Mouse (Mus musculus) embryonic stem cell, embryonic (primary cell): ENCODE data around the gene Naa80.

Experiments
- CTCF ChIA-PET, 4 experiments: fragments of 300-600 bp in 2 of 4; fragments of 350-600 bp in 2 of 4; sonication (Branson Sonifier 250); formaldehyde crosslinking; loops; one replicate each; lab custom pipeline; 2022; ENCODE audit warnings: inconsistent platforms in 2 of 4; lab: Charles Lee
- POLR2A ChIA-PET, 4 experiments: fragments of 300-600 bp in 2 of 4; fragments of 350-600 bp in 2 of 4; sonication (Branson Sonifier 250); formaldehyde crosslinking; loops; one replicate each; lab custom pipeline; 2022; ENCODE audit warnings: antibody characterized with exemption in 4 of 4, inconsistent platforms in 1 of 4; lab: Charles Lee

Gene Naa80

DNA sequence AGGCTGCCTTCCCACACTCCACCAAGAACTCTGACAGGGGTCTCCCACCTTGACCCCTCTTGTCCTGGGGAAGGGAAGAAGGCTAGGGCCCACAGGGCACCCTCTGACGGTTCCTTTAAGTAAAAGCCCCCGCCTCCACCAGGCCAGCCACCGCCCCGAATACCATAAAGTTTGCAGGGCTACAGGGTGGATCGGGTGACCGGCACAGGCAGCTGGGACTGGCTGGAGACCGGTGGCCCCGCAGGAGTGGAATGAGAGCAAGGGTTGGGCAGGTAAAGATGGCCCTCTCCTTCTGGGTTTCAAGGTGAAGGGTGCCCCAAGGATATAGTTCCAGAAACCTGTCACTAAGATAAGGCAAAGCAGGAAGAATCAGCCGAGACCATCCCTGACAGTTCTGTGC, 27.9 kb downstream of the Naa80 start:
- ChIA-PET POLR2A (interaction anchor here (0.7 to 4.6 kb wide), 20 partner anchors 8 to 397 kb away, joined by 3 to 18 read pairs (median 5); partner anchors contain the start of genes Gnai2 (in 2 of the 4), Ifrd2 (in 2 of the 4), Hyal3 (in 1 of the 4) and Tusc2 (in 1 of the 4)), CTCF (interaction anchor here (0.7 to 8.2 kb wide), 13 partner anchors 11 to 71 kb away, joined by 3 to 110 read pairs (median 5); no protein-coding TSS in a partner anchor)

DNA sequence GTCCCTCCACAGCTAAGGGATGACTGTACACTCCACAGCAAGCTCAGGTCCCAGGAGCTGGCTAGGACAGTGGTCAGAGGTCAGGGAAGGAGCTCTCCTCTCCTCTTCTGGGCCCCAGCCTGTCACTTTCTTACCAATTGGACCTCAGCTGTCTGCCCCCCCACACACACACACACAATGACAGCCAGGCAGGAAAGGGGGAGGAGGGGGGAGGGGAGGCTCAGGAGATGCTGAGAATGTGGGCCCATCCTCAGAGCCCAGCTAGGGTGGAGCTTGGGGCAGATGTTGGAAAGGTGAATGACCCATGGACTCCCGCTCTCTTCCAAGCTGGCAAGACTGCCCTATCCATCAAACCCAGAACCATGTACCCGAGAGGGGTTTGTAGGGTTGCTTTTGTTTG, 28.3 kb downstream of the Naa80 start:
- ChIA-PET POLR2A (interaction anchor here in 3 of 4 experiments (0.5 to 4.6 kb wide), 19 partner anchors 9 to 1402 kb away, joined by 3 to 18 read pairs (median 5); partner anchors contain the start of genes Gnai2 (in 2 of the 3), Ifrd2 (in 2 of the 3) and Tusc2 (in 1 of the 3)), CTCF (interaction anchor here (0.6 to 8.2 kb wide), 12 partner anchors 9 to 71 kb away, joined by 3 to 110 read pairs (median 5); no protein-coding TSS in a partner anchor)

DNA sequence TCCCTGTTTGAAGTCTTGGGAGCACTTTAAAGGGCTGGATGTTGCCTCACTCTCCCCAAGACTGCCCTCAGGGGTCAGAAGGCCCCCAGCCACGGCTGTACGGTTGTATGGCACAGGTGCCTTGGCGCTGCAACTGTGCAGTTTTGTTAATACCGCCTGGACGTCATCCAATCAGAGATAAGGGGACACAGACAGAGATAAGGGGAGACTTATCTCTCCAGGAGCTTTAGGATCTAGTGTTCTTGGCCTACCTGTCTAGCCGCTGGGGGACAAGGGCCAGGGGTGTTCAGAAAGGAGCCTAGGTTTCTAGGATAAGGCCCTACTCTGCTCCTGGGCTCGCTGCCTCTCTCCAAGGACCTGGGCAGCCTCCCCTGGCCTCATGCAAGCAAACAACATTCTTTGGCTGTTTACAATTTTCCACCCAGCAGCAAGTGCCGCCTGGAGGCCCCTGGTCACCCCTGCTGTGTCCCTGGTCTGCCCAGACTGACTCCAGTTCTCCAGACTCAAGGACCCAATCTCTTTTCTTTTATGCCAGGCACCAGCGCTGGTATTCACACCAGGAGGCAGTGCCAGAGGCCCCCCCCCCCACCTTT, 29.1 kb downstream of the Naa80 start:
- CTCF ChIA-PET = interaction anchor here in 3 of 4 experiments (0.5 to 8.2 kb wide), 12 partner anchors 8 to 132 kb away, joined by 3 to 110 read pairs (median 4); no protein-coding TSS in a partner anchor
- POLR2A ChIA-PET = interaction anchor here in 3 of 4 experiments (0.7 to 4.6 kb wide), 25 partner anchors 12 to 508 kb away, joined by 3 to 18 read pairs (median 3); partner anchors contain the start of genes Gnai2 (in 2 of the 3), Hyal1 (in 1 of the 3), Ifrd2 (in 1 of the 3) and Tusc2 (in 1 of the 3)

DNA sequence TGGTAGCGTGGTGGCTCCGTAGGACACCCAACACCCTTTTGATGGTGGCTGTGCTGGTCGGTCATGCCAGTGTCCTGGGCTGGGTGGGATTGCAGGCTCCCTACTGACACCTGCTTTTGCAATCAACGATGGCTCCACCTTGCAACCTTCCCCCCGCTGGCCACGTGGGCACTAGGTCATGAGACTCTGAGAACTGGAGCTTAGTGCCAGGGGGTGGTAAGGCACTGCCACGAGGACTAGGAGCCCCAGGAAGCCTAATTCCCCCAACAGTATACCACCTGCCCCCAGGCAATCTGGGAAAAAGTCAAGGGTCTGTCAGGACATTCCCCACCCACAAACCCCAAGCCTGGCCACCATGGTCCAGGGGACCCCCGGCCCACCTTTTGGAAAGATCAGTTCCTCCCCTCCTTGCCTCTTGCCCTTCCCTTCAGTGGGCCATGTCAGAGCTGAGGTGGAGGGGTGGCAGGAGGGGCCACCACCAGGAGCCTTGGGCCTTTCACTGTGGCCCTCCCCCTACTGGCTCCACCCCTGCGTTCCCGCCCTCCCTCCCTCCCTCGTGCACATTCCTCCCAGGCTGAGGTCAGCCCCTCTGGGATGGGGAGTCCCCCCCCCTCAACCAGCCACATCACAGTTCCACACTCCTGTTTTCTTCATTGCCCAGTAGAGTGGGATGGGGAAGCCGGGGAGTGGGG, 30.2 kb downstream of the Naa80 start, which contains the start of gene Sema3b:
Gene Sema3b, minus strand, starts transcription at position 489 of the 692 bp plus-strand sequence.
- ChIA-PET POLR2A (interaction anchor here in 3 of 4 experiments (0.7 to 4.8 kb wide), 24 partner anchors 9 to 506 kb away, joined by 3 to 82 read pairs (median 4); partner anchors contain the start of genes Hyal1 (in 2 of the 3), Ifrd2 (in 2 of the 3) and Gnai2 (in 1 of the 3)), CTCF (interaction anchor here in 3 of 4 experiments (0.6 to 9.0 kb wide), 17 partner anchors 8 to 146 kb away, joined by 3 to 161 read pairs (median 4); no protein-coding TSS in a partner anchor)

DNA sequence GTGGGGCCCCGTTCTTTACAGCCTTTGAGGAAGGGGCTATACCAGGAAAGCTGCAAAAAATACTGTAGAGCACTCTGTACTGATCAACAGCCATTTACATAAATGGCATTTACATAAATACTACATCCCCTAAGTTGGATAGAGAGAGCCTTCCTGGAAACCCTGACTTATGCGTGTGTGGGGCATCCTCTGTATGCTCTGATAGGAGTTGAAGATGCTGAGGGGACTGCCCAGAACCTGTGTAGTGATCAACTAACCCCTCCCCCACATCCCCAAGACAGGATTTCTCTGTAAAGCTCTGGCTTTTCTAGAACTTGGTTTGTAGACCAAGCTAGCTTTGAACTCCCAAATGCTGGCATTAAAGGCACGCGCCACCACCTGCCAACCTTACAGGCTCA, 30.7 kb downstream of the Naa80 start:
- POLR2A ChIA-PET = interaction anchor here in 3 of 4 experiments (0.7 to 4.8 kb wide), 20 partner anchors 9 to 106 kb away, joined by 3 to 82 read pairs (median 6); partner anchors contain the start of genes Hyal1 (in 2 of the 3), Ifrd2 (in 2 of the 3) and Gnai2 (in 1 of the 3)
- CTCF ChIA-PET = interaction anchor here in 3 of 4 experiments (0.6 to 9.0 kb wide), 17 partner anchors 8 to 146 kb away, joined by 3 to 161 read pairs (median 4); partner anchors contain the start of gene Gnai2 (in 1 of the 3)

DNA sequence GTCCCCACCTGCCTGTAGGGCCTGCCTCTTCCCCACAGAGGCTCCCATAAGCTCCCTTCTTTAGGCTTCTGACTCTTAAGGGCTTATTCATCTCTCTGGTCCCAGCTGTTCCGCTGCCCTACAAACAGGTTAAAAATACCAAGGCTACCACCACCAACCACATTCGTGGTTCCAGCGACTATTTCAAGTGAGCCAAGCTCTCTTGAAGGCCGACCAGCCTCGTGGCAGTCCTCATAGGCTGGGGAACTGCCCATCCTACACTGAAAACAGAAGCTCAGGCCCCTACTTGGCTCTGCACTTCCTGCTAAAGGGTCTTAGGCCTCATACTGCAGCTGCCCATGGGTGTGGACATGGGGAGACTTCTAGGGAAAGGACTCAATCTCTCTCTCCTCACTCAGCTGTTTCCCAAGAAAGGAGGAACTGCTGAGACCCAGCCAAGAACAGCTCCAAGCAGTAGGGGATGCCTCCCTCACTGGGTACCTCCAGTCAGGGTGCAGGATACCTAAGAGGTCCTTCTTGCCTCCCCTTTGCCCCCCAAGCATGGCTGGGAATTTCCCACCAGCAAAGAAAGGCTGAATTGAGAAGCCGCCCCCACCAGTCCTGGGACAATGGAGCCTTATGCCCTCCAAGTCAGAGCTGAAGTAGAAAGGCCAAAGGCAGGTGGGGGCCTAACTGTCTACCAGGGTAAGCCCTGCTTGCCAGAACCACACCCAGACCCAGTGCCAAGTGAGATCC, 32.9 kb downstream of the Naa80 start:
- ChIA-PET CTCF (interaction anchor here (0.6 to 9.0 kb wide), 35 partner anchors 9 to 968 kb away, joined by 3 to 161 read pairs (median 7); partner anchors contain the start of genes Gnai2 (in 2 of the 4), Cyb561d2 (in 1 of the 4), Hyal2 (in 1 of the 4) and Nprl2 (in 1 of the 4)), POLR2A (interaction anchor here in 3 of 4 experiments (0.5 to 4.8 kb wide), 61 partner anchors 9 to 381 kb away, joined by 3 to 93 read pairs (median 8); partner anchors contain the start of genes Gnai2 (in 3 of the 3), Cyb561d2 (in 2 of the 3), Hyal3 (in 2 of the 3) and Ifrd2 (in 2 of the 3))

DNA sequence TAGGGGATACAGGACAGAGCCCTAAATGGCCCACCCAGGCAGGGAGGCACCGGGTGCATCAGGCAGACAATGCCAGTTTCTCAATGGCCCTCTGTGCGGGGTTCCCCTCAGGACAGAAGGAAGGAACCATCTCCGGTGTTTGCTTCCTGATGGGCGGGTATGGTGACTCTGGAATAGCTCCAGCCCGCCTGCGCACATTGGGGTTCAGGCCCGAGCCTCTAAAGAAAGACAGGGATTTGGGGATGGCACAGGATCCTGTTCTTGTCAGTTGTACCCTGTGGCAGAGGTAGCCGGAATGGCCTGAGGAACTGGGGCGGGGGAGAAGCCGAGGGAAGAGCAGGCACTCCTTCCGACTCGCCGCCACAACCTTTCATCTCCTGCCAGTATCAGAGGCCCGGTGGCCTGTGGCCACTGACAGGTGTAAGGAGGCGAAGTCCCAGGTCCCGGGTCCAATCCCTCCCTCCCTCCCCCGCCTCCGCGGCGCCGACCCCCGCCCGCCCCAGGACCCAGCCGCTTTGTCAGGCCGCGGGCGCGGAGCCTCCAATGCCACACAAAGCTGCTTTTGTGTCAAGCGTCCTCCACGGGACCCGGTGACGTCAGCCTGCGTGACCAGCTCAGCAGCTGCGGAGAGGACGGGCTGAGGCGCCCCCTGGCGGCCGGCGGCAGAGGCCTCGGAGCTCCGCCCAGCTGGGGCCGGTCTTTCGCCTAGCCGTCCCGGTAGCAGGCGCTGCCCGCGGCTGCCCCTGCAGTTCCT, 33.7 kb downstream of the Naa80 start:
- POLR2A ChIA-PET = interaction anchor here (0.5 to 4.8 kb wide), 112 partner anchors 9 to 1243 kb away, joined by 3 to 93 read pairs (median 5); partner anchors contain the start of genes Gnai2 (in 3 of the 4), Hyal3 (in 3 of the 4), Ifrd2 (in 3 of the 4) and Cyb561d2 (in 2 of the 4)
- CTCF ChIA-PET = interaction anchor here (0.5 to 9.0 kb wide), 98 partner anchors 10 to 1040 kb away, joined by 3 to 161 read pairs (median 5); partner anchors contain the start of genes Gnai2 (in 3 of the 4), Tmem115 (in 3 of the 4), Hyal2 (in 2 of the 4) and Zmynd10 (in 2 of the 4)

DNA sequence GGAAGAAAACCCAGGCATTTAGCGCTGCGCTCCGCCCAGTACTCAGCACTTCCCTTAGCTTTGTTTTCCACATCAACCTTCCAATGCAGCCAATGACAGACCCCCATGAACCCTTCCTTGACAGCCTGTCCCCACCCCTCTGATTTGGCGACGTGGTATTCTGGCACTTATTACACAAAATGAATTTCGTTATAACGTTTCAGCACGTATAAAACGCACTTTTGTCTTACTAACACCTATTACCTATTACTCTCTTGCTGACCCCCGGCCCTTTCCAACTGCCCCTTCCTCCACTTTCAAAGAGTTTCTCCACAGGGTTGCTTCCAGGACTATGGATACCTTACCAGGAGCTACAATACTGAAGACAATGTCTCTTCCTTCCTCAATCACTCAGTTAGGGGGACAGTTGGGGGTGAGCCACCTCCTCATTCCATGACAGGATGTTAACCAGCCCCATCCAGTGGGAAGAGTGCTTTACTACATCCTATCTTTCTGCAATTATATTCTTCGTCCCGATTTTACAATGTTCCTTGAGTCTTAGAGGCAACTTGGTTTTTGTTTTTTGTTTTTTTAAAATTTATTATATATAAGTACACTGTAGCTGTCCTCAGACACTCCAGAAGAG, 34.4 kb downstream of the Naa80 start:
- POLR2A ChIA-PET = interaction anchor here (0.5 to 4.8 kb wide), 101 partner anchors 10 to 1244 kb away, joined by 3 to 93 read pairs (median 5); partner anchors contain the start of genes Gnai2 (in 3 of the 4), Hyal3 (in 3 of the 4), Ifrd2 (in 3 of the 4) and Cyb561d2 (in 2 of the 4)
- CTCF ChIA-PET = interaction anchor here (0.6 to 9.0 kb wide), 93 partner anchors 12 to 1039 kb away, joined by 3 to 161 read pairs (median 5); partner anchors contain the start of genes Gnai2 (in 3 of the 4), Hyal2 (in 2 of the 4), Tmem115 (in 2 of the 4) and Zmynd10 (in 2 of the 4)

DNA sequence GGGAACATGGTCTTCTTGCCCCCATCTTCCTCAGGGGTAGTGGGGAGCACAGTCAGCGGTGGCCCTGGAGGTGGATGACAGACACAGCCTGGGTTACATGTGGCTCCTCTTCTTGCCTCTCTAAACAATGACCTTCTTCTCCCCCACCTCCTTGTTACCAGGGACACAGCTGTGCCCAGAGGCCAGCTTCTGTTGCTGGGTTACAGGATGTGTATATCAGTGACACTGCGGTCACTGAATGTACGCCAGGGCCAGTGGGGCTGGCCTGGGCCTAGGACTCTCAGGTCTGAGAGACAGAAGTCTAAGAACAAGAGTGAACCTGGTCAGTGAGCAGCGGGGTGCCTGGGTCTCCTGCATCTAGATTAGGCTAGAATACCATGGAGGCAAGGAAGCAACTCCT, 36.3 kb downstream of the Naa80 start:
- ChIA-PET POLR2A (interaction anchor here in 2 of 4 experiments (0.9 to 4.3 kb wide), 10 partner anchors 9 to 38 kb away, joined by 3 to 27 read pairs (median 4); partner anchors contain the start of genes Gnai2 (in 1 of the 2) and Hyal1 (in 1 of the 2)), CTCF (interaction anchor here in 3 of 4 experiments (1.0 to 9.0 kb wide), 11 partner anchors 11 to 258 kb away, joined by 3 to 161 read pairs (median 7); partner anchors contain the start of gene Ifrd2 (in 1 of the 3))

DNA sequence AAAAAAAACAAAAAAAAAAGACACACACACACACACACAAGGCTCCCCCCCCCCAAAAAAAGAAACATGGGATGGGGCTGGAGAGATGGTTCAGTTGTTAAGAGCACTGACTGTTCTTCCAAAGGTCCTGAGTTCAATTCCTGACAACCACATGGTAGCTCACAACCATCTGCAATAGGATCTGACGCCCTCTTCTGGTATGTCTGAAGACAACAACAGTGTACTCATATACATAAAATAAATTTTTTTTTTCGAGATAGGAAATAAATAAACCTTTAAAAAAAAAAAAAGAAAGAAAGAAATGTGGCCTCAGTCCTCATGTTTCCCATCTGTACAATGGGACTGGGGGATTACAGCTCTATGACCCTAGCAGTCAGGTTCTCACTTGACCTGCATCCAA, 38.8 kb downstream of the Naa80 start:
- ChIA-PET CTCF (interaction anchor here (0.6 to 9.0 kb wide), 33 partner anchors 8 to 1190 kb away, joined by 3 to 109 read pairs (median 4); partner anchors contain the start of genes Gnai2 (in 1 of the 4), Hyal3 (in 1 of the 4), Ifrd2 (in 1 of the 4) and Sema3b (in 1 of the 4)), POLR2A (interaction anchor here in 2 of 4 experiments (0.7 to 3.1 kb wide), 10 partner anchors 9 to 74 kb away, joined by 3 to 12 read pairs (median 5); partner anchors contain the start of genes Gnai2 (in 1 of the 2) and Ifrd2 (in 1 of the 2))

DNA sequence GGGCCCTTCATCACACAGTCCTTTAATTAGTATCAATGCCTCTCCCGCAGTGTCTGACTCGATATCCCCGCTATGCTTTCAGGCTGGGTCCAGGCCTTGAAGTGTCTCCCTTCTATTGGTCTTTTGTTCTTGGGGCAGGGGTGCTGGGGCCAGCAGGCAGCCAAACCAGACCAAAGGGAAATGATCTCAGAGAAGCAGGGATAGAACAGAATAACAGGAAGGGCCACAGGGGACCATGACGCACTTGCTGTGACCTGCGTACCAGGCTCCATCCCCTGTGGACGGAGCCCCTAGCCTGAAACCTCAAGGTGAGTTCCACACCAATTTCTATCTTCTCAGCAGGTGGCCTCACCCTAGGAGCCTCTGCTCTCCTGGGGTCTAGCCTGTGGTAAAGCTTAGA, 39.4 kb downstream of the Naa80 start:
- ChIA-PET POLR2A (interaction anchor here in 2 of 4 experiments (0.8 to 3.1 kb wide), 10 partner anchors 8 to 75 kb away, joined by 3 to 12 read pairs (median 4); partner anchors contain the start of gene Gnai2 (in 1 of the 2)), CTCF (interaction anchor here (0.6 to 9.0 kb wide), 25 partner anchors 8 to 287 kb away, joined by 3 to 109 read pairs (median 4); partner anchors contain the start of genes Gnai2 (in 1 of the 4) and Sema3b (in 1 of the 4))

DNA sequence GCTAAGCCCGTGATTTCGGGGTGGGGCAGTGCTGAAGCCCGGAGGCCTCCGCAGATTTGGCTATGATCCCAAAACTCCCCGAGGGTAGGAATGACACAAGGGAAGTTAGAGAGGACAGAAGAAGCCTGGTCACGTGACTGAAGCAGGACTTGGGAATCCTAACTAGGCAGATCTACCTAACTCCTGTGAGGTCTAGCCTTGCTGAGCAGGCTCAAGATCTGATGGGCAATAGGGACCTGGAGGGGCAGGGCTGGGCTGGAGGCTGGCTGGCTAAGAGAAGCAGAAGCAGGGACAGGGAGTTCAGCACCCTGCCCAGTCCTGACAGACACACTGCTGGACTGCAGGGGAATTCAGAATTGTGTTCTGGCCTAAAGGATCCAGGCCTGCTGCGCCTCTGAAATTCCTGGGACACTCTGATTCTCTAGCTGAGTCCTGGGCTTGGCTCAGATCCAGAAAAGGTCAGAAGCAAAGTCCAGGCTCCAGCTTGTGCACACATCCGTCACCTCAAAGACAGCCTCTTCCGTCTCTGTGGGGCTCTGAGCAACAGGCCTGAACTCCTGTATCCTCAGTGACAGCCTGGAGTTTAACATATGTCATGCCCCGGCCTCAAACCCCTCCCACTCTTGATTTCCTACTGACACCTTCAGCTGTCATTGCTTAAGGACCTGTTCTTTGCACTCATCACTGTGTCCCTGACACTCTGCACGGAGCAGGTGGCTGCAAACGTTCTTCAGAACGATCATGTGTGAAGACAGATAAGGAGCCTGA, 40.3 kb downstream of the Naa80 start:
- POLR2A ChIA-PET = interaction anchor here in 3 of 4 experiments (0.9 to 3.1 kb wide), 14 partner anchors 7 to 89 kb away, joined by 3 to 12 read pairs (median 3); partner anchors contain the start of genes Gnai2 (in 3 of the 3) and Hyal1 (in 2 of the 3)
- CTCF ChIA-PET = interaction anchor here in 3 of 4 experiments (0.9 to 2.1 kb wide), 9 partner anchors 7 to 53 kb away, joined by 3 to 21 read pairs (median 4); partner anchors contain the start of genes Gnai2 (in 1 of the 3) and Sema3b (in 1 of the 3)

DNA sequence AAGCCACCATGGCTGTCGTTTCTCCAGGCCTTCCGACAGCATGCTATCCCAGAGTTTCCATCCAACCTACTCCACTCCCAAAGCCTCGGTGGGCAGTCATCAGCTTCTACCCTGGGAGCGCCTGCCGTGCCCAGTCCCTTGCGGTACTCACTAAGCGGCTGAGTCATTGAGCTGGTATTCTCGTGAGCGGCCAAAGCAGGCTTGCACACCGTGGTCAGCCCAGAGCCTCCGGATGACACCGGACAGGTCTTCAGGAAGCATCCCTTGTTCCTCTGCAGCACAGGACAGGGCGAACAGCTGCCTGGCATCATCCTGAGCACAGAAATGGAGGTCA, 40.8 kb downstream of the Naa80 start:
- CTCF ChIA-PET = interaction anchor here in 2 of 4 experiments (0.6 to 1.3 kb wide), 3 partner anchors 10 to 77 kb away, joined by 3 to 4 read pairs (median 4); partner anchors contain the start of gene Sema3b (in 1 of the 2)
- POLR2A ChIA-PET = interaction anchor here in 3 of 4 experiments (0.9 to 3.1 kb wide), 12 partner anchors 11 to 88 kb away, joined by 3 to 12 read pairs (median 3); partner anchors contain the start of genes Gnai2 (in 3 of the 3) and Hyal1 (in 2 of the 3)
